Mouse (Mus musculus) hindbrain, embryonic 15.5 days (tissue): Measurements from ENCODE around the gene Rundc1. TPM values are rescaled to one million over a fixed set of nuclear protein-coding genes. Genes with fewer than 3 reads are reported as not detected.

ENCODE experiments used
- ATAC-seq: fragments of 200-750 bp; cut with Nextera tagmentation; 2 replicates; pipeline ENCODE4 v1.8.0; 2017; ENCODE audit warnings: low read depth, moderate number of reproducible peaks, moderate TSS enrichment; ENCODE audit not compliant: low FRiP score
- H3K27ac ChIP-seq: fragments of 300-500 bp; sonication (generic); replicated peaks from 2 replicates; pipeline ENCODE4 v1.5.1; 2015; ENCODE audit warnings: mild to moderate bottlenecking, inconsistent platforms
- H3K27me3 ChIP-seq: fragments of 300-500 bp; sonication (generic); 2 replicates; pipeline ENCODE4 v1.6.1; 2015; ENCODE audit warnings: control low read depth, inconsistent platforms
- H3K36me3 ChIP-seq: fragments of 300-500 bp; sonication (generic); 2 replicates; pipeline ENCODE4 v1.6.1; 2015; ENCODE audit warnings: control low read depth, inconsistent platforms
- H3K4me1 ChIP-seq: fragments of 300-500 bp; sonication (generic); replicated peaks from 2 replicates; pipeline ENCODE4 v1.6.1; 2015; ENCODE audit warnings: control low read depth, inconsistent platforms
- H3K4me2 ChIP-seq: fragments of 300-500 bp; sonication (generic); 2 replicates; pipeline ENCODE4 v1.6.1; 2015; ENCODE audit warnings: moderate library complexity, mild to moderate bottlenecking, inconsistent platforms
- H3K4me3 ChIP-seq: fragments of 300-500 bp; sonication (generic); 2 replicates; pipeline ENCODE4 v1.5.1; 2015; ENCODE audit warnings: mild to moderate bottlenecking, inconsistent platforms
- H3K9ac ChIP-seq: fragments of 300-500 bp; sonication (generic); 2 replicates; pipeline ENCODE4 v1.6.1; 2015; ENCODE audit warnings: inconsistent platforms
- H3K9me3 ChIP-seq: fragments of 300-500 bp; sonication (generic); 2 replicates; pipeline ENCODE4 v1.6.1; 2016; ENCODE audit warnings: control low read depth, inconsistent platforms
- WGBS: fragments of 180-500 bp; shearing (Covaris S2); methylation state at CpG from one replicate; pipeline ENCODE4 v1.1.7; 2015; 5-methylcytosine and 5-hydroxymethylcytosine counted together
- microRNA-seq: library from miRNA; unstranded; fragments of <30 nt; microRNA quantifications from one replicate; pipeline ENCODE4, GENCODE M21; 2016
- polyA plus RNA-seq: library from polyadenylated mRNA; unstranded; fragments of >200 nt; fragmentation: Nextera tagmentation; extraction: Ambion mirVana; gene quantifications from 2 replicates; pipeline ENCODE4 v1.2.1, GENCODE M21; 2015

Gene Rundc1
- polyA plus RNA-seq, 1 experiment from 2014 or later: 32.0 TPM

DNA sequence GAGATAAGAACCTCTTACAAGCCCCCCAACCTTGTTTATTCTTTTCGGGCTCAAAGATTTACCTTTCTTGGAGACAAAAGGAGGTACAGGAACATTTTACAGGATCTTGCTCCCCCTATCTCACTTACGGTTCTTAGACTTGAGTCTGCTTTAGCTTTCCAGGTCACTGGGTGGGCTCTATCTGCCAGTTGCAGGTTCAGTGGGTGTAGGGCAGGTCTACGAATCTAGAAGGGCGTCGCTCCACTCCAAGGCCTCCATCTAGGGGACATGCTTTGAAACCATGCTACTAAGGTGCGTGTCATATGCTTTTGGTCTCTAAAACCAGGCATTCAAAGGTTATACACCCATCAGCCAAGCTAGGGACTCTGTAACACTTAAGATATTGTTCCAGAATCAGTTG is 59.4 kb downstream of the Rundc1 start:
- Histone ChIP-seq H3K4me1 (peaks cover 7% of the 10 kb centered on the region), H3K4me2 (no peak overlapping the region), H3K27ac (0 out of 2 replicates have a peak overlapping the region, but pooled peaks have one; percentile 4), H3K27me3 (no peaks in the 10 kb centered on the region), H3K9ac (no peak overlapping the region), H3K4me3 (no peak overlapping the region), H3K36me3 (no peaks in the 10 kb centered on the region), H3K9me3 (no peaks in the 10 kb centered on the region)
- no peak for ATAC-seq
- WGBS: 66% methylated on average over 6 of the region's 6 CpGs

DNA sequence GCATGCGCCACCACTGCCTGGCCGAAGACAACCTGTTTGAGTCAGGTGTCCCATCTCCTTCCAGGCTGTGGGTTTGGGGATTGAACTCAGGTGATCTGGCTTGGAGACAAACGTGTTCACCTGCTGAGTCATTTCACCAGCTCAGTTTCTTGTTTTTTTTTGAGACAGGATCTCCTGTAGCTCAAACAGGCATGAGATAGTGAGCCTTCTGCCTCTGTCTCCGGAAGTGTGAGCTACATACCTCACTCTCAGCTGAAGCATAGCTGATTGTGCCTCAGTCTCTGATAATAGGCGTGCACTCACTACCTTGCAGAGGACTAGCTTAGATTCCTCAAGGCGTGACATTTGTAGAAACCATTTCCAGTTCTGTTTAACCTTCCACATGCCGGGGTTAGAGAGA is 59.9 kb downstream of the Rundc1 start:
- Histone ChIP-seq H3K27ac (no peak overlapping the region), H3K9me3 (no peaks in the 10 kb centered on the region), H3K36me3 (no peaks in the 10 kb centered on the region), H3K9ac (no peak overlapping the region), H3K4me2 (no peak overlapping the region), H3K27me3 (no peaks in the 10 kb centered on the region), H3K4me3 (no peak overlapping the region), H3K4me1 (peaks cover 3% of the 10 kb centered on the region; the same call in 1 of the 2 replicates)
- WGBS: 88% methylated on average over 7 of the region's 7 CpGs
- no peak for ATAC-seq

Small RNA genes lying within 50 kb of the gene (microRNA-seq; reads per million reads assigned to microRNA genes)
- gene Mir6929: not detected

Other genes starting within 250 kb of the Rundc1 start
- gene Ccr10, start 249.6 kb upstream of the Rundc1 start, polyA plus RNA-seq: 0.63 and 0.70 TPM in 2 replicates
- 26.5 and 27.4 TPM in 2 replicates for gene Ezh1, start 198.6 kb upstream of the Rundc1 start, polyA plus RNA-seq
- 96.5 and 98.8 TPM in 2 replicates for gene Ramp2, start 179.1 kb upstream of the Rundc1 start, polyA plus RNA-seq
- 118 and 124 TPM in 2 replicates for gene Vps25, start 171.4 kb upstream of the Rundc1 start, polyA plus RNA-seq
- gene Wnk4, start 164.5 kb upstream of the Rundc1 start, polyA plus RNA-seq: 8.5 and 9.5 TPM in 2 replicates
- 1.0 and 1.2 TPM in 2 replicates for gene Cntd1, start 146.1 kb upstream of the Rundc1 start, polyA plus RNA-seq
- gene Coa3, start 146.0 kb upstream of the Rundc1 start, polyA plus RNA-seq: 223 and 225 TPM in 2 replicates
- gene Becn1, start 122.8 kb upstream of the Rundc1 start, polyA plus RNA-seq: 173 and 175 TPM in 2 replicates
- gene Psme3, start 108.9 kb upstream of the Rundc1 start, polyA plus RNA-seq: 115 and 116 TPM in 2 replicates
- 1.5 and 2.1 TPM in 2 replicates for gene Aoc2, start 100.0 kb upstream of the Rundc1 start, polyA plus RNA-seq
- 0.13 and 0.14 TPM in 2 replicates for gene Aoc3, start 94.5 kb upstream of the Rundc1 start, polyA plus RNA-seq
- not detected in 2 replicates for gene G6pc, start 57.5 kb upstream of the Rundc1 start, polyA plus RNA-seq
- 88.8 and 92.0 TPM in 2 replicates for gene Aarsd1, start 7.5 kb upstream of the Rundc1 start, polyA plus RNA-seq
- 7.2 and 7.9 TPM in 2 replicates for gene Gm27029, start 289 bp upstream of the Rundc1 start, polyA plus RNA-seq
- 3.0 and 4.0 TPM in 2 replicates for gene Ptges3l, start 248 bp downstream of the Rundc1 start, polyA plus RNA-seq
- 228 and 230 TPM in 2 replicates for gene Rpl27, start 17.2 kb downstream of the Rundc1 start, polyA plus RNA-seq
- gene Ifi35, start 23.3 kb downstream of the Rundc1 start, polyA plus RNA-seq: 4.3 and 5.2 TPM in 2 replicates
- 85.3 and 86.0 TPM in 2 replicates for gene Rnd2, start 39.9 kb downstream of the Rundc1 start, polyA plus RNA-seq
- gene Vat1, start 41.1 kb downstream of the Rundc1 start, polyA plus RNA-seq: 123 and 135 TPM in 2 replicates
- 2.8 and 3.0 TPM in 2 replicates for gene Brca1, start 126.9 kb downstream of the Rundc1 start, polyA plus RNA-seq
- 87.6 and 92.4 TPM in 2 replicates for gene Nbr1, start 127.1 kb downstream of the Rundc1 start, polyA plus RNA-seq
- gene Tmem106a, start 157.2 kb downstream of the Rundc1 start, polyA plus RNA-seq: 5.0 and 5.3 TPM in 2 replicates
- gene Gm11634, start 174.2 kb downstream of the Rundc1 start, polyA plus RNA-seq: not detected in 2 replicates
- 17.9 and 19.8 TPM in 2 replicates for gene Rdm1, start 202.1 kb downstream of the Rundc1 start, polyA plus RNA-seq
- 5.6 and 7.6 TPM in 2 replicates for gene Arl4d, start 240.5 kb downstream of the Rundc1 start, polyA plus RNA-seq